Mouse (Mus musculus) forebrain, embryonic 14.5 days (tissue): Measurements from ENCODE around the gene Bcar3. TPM values are rescaled to one million over a fixed set of nuclear protein-coding genes. Genes with fewer than 3 reads are reported as not detected.

ENCODE experiments used
- ATAC-seq: fragments of 200-750 bp; cut with Nextera tagmentation; 2 replicates; pipeline ENCODE4 v1.8.0; 2017; ENCODE audit warnings: mild to moderate bottlenecking, moderate library complexity
- DNase-seq: peaks from one replicate; pipeline ENCODE4 v3.0.0-alpha.2; 2015; ENCODE audit warnings: low spot score
- H3K27ac ChIP-seq: fragments of 300-500 bp; sonication (generic); 2 replicates; pipeline ENCODE4 v1.5.1; 2014; ENCODE audit warnings: low read depth, mild to moderate bottlenecking, control low read depth, low read length, moderate library complexity
- H3K27me3 ChIP-seq: fragments of 300-500 bp; sonication (generic); replicated peaks from 2 replicates; pipeline ENCODE4 v1.6.1; 2014; ENCODE audit warnings: low read length, control low read depth, mixed read lengths; ENCODE audit not compliant: control insufficient read depth, insufficient read depth
- H3K36me3 ChIP-seq: fragments of 300-500 bp; sonication (generic); 2 replicates; pipeline ENCODE4 v1.6.1; 2014; ENCODE audit warnings: low read length, control low read depth; ENCODE audit not compliant: control insufficient read depth, insufficient read depth
- H3K4me1 ChIP-seq: fragments of 300-500 bp; sonication (generic); 2 replicates; pipeline ENCODE4 v1.6.1; 2014; ENCODE audit warnings: antibody characterized with exemption, low read length, control low read depth; ENCODE audit not compliant: control insufficient read depth, insufficient read depth
- H3K4me2 ChIP-seq: fragments of 300-500 bp; sonication (generic); 2 replicates; pipeline ENCODE4 v1.6.1; 2014; ENCODE audit warnings: mild to moderate bottlenecking, control low read depth, low read length
- H3K4me3 ChIP-seq: fragments of 300-500 bp; sonication (generic); 2 replicates; pipeline ENCODE4 v1.5.1; 2014; ENCODE audit warnings: low read depth, low read length, control low read depth
- H3K9ac ChIP-seq: fragments of 300-500 bp; sonication (generic); 2 replicates; pipeline ENCODE4 v1.6.1; 2014; ENCODE audit warnings: mild to moderate bottlenecking, low read length, control low read depth, moderate library complexity
- H3K9me3 ChIP-seq: fragments of 300-500 bp; sonication (generic); replicated peaks from 2 replicates; pipeline ENCODE4 v1.6.1; 2016; ENCODE audit warnings: low read length, control low read depth, mixed read lengths; ENCODE audit not compliant: control insufficient read depth
- WGBS: fragments of 180-500 bp; shearing (Covaris S2); extraction: QIAGEN DNeasy Blood & Tissue Kit; methylation state at CpG from one replicate; pipeline ENCODE4 v1.1.7; 2014; 5-methylcytosine and 5-hydroxymethylcytosine counted together
- polyA plus RNA-seq: library from polyadenylated mRNA; unstranded; fragments of >200 nt; fragmentation: Nextera tagmentation; extraction: Ambion mirVana; gene quantifications from 2 replicates; pipeline ENCODE4 v1.2.1, GENCODE M21; 2014

Gene Bcar3
- polyA plus RNA-seq, 1 experiment from 2014 or later: 4.2 TPM

- Histone ChIP-seq H3K36me3 (no peaks in the 10 kb centered on the region), H3K27me3 (no peaks in the 10 kb centered on the region), H3K4me2 (no peak overlapping the region), H3K27ac (no peak overlapping the region), H3K4me3 (no peak overlapping the region), H3K4me1 (peaks cover 27% of the 10 kb centered on the region), H3K9ac (no peak overlapping the region), H3K9me3 (no peaks in the 10 kb centered on the region)
- WGBS: 25% methylated on average over 1 of the region's 1 CpGs
- DNase-seq: no peak
- no peak for ATAC-seq
These were observed 163.8 kb downstream of the Bcar3 start for GRCm38 (mm10) chr3:122457723-122458122.

- H3K9me3 ChIP-seq: no peaks in the 10 kb centered on the region
- 78% methylated on average over 8 of the region's 8 CpGs for WGBS
- no peak overlapping the region for H3K4me3 ChIP-seq
- H3K36me3 ChIP-seq: no peaks in the 10 kb centered on the region
- H3K27ac ChIP-seq: no peak overlapping the region
- H3K9ac ChIP-seq: no peak overlapping the region
- DNase-seq: no peak
- no peaks in the 10 kb centered on the region for H3K27me3 ChIP-seq
- ATAC-seq: no peak
- peaks cover 29% of the 10 kb centered on the region for H3K4me1 ChIP-seq
- no peak overlapping the region for H3K4me2 ChIP-seq
These were observed 164.8 kb downstream of the Bcar3 start for GRCm38 (mm10) chr3:122458743-122459142.

GRCm38 (mm10) chr3:122460848-122461511 lies 167.0 kb downstream of the Bcar3 start:
- WGBS: 5% methylated on average over 8 of the region's 8 CpGs
- peak overlapping the region; percentile 30 for H3K9ac ChIP-seq
- ATAC-seq (peak; percentile 45), DNase-seq (no peak)
- H3K4me3 ChIP-seq: no peak overlapping the region
- no peaks in the 10 kb centered on the region for H3K36me3 ChIP-seq
- H3K4me1 ChIP-seq: peaks cover 29% of the 10 kb centered on the region
- H3K27me3 ChIP-seq: no peaks in the 10 kb centered on the region
- H3K9me3 ChIP-seq: no peaks in the 10 kb centered on the region
- H3K27ac ChIP-seq: peak overlapping the region; percentile 74
- peak overlapping the region; percentile 38 for H3K4me2 ChIP-seq

- H3K36me3 ChIP-seq: no peaks in the 10 kb centered on the region
- 4% methylated on average over 11 of the region's 11 CpGs for WGBS
- H3K9me3 ChIP-seq: no peaks in the 10 kb centered on the region
- H3K4me2 ChIP-seq: peak overlapping the region; percentile 38
- H3K27ac ChIP-seq: peak overlapping the region; percentile 74
- peaks cover 29% of the 10 kb centered on the region for H3K4me1 ChIP-seq
- H3K27me3 ChIP-seq: no peaks in the 10 kb centered on the region
- H3K9ac ChIP-seq: peak overlapping the region; percentile 30
- ATAC-seq: peak; percentile 35
- DNase-seq: peak; percentile 61
- no peak overlapping the region for H3K4me3 ChIP-seq
These were observed 167.6 kb downstream of the Bcar3 start for GRCm38 (mm10) chr3:122461512-122461881.

- ATAC-seq (peak; percentile 46), DNase-seq (peak; percentile 77)
- Histone ChIP-seq H3K4me1 (peaks cover 29% of the 10 kb centered on the region), H3K4me2 (peak overlapping the region; percentile 38), H3K27me3 (no peaks in the 10 kb centered on the region), H3K36me3 (no peaks in the 10 kb centered on the region), H3K4me3 (no peak overlapping the region), H3K27ac (peak overlapping the region; percentile 74), H3K9ac (no peak overlapping the region), H3K9me3 (no peaks in the 10 kb centered on the region)
- 13% methylated on average over 18 of the region's 18 CpGs for WGBS
These were observed 168.3 kb downstream of the Bcar3 start for GRCm38 (mm10) chr3:122461932-122462871.

GRCm38 (mm10) chr3:122463166-122463565 lies 169.2 kb downstream of the Bcar3 start:
- H3K36me3 ChIP-seq: no peaks in the 10 kb centered on the region
- peaks cover 27% of the 10 kb centered on the region for H3K4me1 ChIP-seq
- H3K27me3 ChIP-seq: no peaks in the 10 kb centered on the region
- no peak overlapping the region for H3K27ac ChIP-seq
- H3K4me3 ChIP-seq: no peak overlapping the region
- H3K9ac ChIP-seq: no peak overlapping the region
- WGBS: 81% methylated on average over 9 of the region's 9 CpGs
- ATAC-seq (no peak), DNase-seq (no peak)
- H3K4me2 ChIP-seq: no peak overlapping the region
- H3K9me3 ChIP-seq: no peaks in the 10 kb centered on the region

GRCm38 (mm10) chr3:122466100-122466730 lies 172.3 kb downstream of the Bcar3 start:
- no peaks in the 10 kb centered on the region for H3K36me3 ChIP-seq
- H3K4me3 ChIP-seq: no peak overlapping the region
- no peaks in the 10 kb centered on the region for H3K27me3 ChIP-seq
- peak; percentile 85 for DNase-seq
- peaks cover 17% of the 10 kb centered on the region for H3K4me1 ChIP-seq
- H3K4me2 ChIP-seq: no peak overlapping the region
- H3K9me3 ChIP-seq: no peaks in the 10 kb centered on the region
- H3K27ac ChIP-seq: no peak overlapping the region
- 50% methylated on average over 9 of the region's 9 CpGs for WGBS
- H3K9ac ChIP-seq: no peak overlapping the region
- ATAC-seq: no peak

- WGBS: 60% methylated on average over 2 of the region's 2 CpGs
- ATAC-seq (no peak), DNase-seq (no peak)
- H3K36me3 ChIP-seq: no peaks in the 10 kb centered on the region
- no peaks in the 10 kb centered on the region for H3K27me3 ChIP-seq
- no peak overlapping the region for H3K9ac ChIP-seq
- no peaks in the 10 kb centered on the region; the same call in 1 of the 2 replicates for H3K4me1 ChIP-seq
- H3K9me3 ChIP-seq: no peaks in the 10 kb centered on the region
- H3K4me3 ChIP-seq: no peak overlapping the region
- H3K27ac ChIP-seq: no peak overlapping the region
- H3K4me2 ChIP-seq: no peak overlapping the region
These were observed 174.0 kb downstream of the Bcar3 start for GRCm38 (mm10) chr3:122467977-122468376.
